Mouse (Mus musculus): Measurements from ENCODE around the gene Aqp1.

DNA sequence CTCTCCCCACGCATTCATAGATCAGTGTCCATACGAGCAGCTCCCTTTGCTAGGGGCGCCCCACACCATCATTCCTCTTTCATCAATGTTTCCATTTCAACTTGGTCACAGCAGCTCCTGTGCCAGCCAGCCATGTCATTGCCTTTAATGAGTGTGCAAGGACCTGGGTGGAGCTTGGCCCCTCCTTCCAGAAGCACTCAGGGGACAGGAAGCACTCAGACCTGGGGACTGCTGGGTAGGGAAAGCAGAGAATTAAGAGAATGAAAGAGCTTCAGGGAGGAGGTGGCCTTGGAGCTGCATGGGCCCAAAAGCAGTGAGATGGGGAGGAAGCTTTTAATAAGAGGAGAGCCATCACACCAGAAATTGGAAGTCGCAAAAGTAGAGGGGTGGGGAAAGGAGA, 45.7 kb downstream of the Aqp1 start:
- no peak for TF ChIP-seq CTCF (IDR thresholded peaks at IDR 0.05; ENCODE audit: borderline replicate concordance, extremely low read depth, insufficient read depth, insufficient read length)
- no peak for TF ChIP-seq POLR2A (IDR thresholded peaks at IDR 0.05; ENCODE audit: borderline replicate concordance, extremely low read depth, insufficient read depth, insufficient read length, poor library complexity, severe bottlenecking)

All from brain, embryonic 14.5 days (tissue).